Mouse (Mus musculus): ENCODE measurements around the gene Cntn5. TPM values are rescaled to one million over a fixed set of nuclear protein-coding genes. Genes with fewer than 3 reads are reported as not detected.

Gene Cntn5
- polyA plus RNA-seq (2012; ENCODE audit: low replicate concordance): not detected in 2 replicates

DNA sequence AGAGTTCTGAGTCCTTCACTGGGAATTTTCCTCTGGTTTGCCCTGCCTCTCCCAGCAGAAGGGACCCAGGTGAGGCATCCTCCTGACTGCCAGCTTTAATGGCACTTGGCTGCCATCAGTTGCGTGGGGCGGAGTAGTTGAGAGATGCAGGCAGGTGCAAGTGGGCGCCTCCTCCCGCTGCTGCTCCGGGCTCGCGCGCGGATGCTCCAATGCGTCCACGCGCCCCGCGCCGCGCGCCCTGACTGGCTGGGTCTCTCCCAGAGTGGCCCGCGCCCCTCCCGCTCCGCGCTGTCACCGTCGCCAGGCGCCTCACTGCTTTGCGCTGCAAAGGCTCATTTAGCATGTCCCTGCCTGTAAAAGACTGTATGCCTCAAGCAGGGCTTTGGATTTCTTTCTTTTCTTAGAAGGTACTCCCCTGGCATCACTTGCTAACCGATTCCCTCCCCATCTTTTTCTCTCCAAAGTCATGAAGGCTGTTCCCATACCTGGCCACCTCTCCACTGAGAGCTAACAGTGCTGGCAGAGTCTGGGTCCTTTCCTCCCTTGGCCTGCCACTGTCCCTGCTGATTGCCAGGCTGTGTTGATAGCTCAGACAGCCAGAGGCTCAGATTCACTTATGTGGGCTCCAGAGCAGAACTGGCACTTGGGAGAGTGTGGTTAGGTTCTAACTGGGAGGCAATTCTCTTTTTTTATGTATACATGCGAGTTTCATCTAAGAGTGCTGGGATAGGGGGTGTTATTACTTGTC is at the start of gene Cntn5:
Cntn5 (minus strand) TSS at position 160 of the 748 bp plus-strand sequence.

